Mouse (Mus musculus) adipose tissue, adult 10 weeks (tissue): ENCODE data around the gene 1810055G02Rik. TPM values are rescaled to one million over a fixed set of nuclear protein-coding genes. Genes with fewer than 3 reads are reported as not detected.

Experiments
- polyA plus RNA-seq: library from polyadenylated mRNA; stranded (reverse); fragments of 350-450 nt; fragmentation: Illumina TruSeq; extraction: RNeasy Lipid Tissue Mini Kit (QIAGEN cat#74804); gene quantifications from one replicate; pipeline ENCODE4 v1.2.3, GENCODE M21; 2014; ENCODE audit warnings: low read depth, low replicate concordance

The 1810055G02Rik gene
- polyA plus RNA-seq: 23.8 TPM

GRCm38 (mm10) chr19:3708078-3709012 lies at the start of gene 1810055G02Rik:
Gene 1810055G02Rik (plus strand): TSS chr19:3708293.

GRCm38 (mm10) chr19:3686215-3686894 lies 21.7 kb upstream of the 1810055G02Rik start, which contains the start of gene Lrp5:
Gene Lrp5 (minus strand): TSS chr19:3686564.

GRCm38 (mm10) chr19:3767276-3767780 lies 59.2 kb downstream of the 1810055G02Rik start, which contains the start of gene Kmt5b:
Gene Kmt5b (plus strand): TSS chr19:3767421.

Other genes starting within 250 kb of the 1810055G02Rik start
- gene Ppp6r3, start 132.5 kb upstream of the 1810055G02Rik start, polyA plus RNA-seq: 47.0 TPM
- 50.7 TPM for gene Lrp5, start 21.7 kb upstream of the 1810055G02Rik start, polyA plus RNA-seq
- 34.3 TPM for gene Kmt5b, start 59.1 kb downstream of the 1810055G02Rik start, polyA plus RNA-seq
- 57.2 TPM for gene Chka, start 143.5 kb downstream of the 1810055G02Rik start, polyA plus RNA-seq
- 33.4 TPM for gene Tcirg1, start 198.8 kb downstream of the 1810055G02Rik start, polyA plus RNA-seq
- gene Ndufs8, start 204.5 kb downstream of the 1810055G02Rik start, polyA plus RNA-seq: 112 TPM
- gene Aldh3b1, start 221.5 kb downstream of the 1810055G02Rik start, polyA plus RNA-seq: 8.3 TPM
- 55.5 TPM for gene Unc93b1, start 226.9 kb downstream of the 1810055G02Rik start, polyA plus RNA-seq